Mouse (Mus musculus): ENCODE results near the gene Tspan4. TPM values are rescaled to one million over a fixed set of nuclear protein-coding genes. Genes with fewer than 3 reads are reported as not detected.

Gene Tspan4
- polyA plus RNA-seq, 1 experiment = 95.5 TPM

DNA sequence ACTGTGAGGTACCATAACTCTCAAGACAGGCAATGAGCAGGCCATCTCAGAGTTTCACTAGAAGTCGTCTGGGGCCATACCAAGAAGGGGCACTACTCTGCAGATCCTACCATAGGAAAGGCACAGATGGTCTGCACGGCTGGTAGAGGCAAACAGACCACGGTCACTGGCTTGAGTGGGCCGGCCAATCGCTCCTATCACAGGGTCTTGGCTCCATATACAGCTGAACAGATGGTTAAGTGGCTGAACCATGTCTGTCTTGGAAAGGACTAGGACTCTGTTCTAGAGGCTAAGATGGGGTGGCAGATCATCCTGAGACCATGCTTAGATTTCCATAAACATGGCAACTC lies 27.5 kb downstream of the Tspan4 start:
- TF ChIP-seq POLR2A (IDR thresholded peaks at IDR 0.05; ENCODE audit: insufficient read length, low read depth) (no peak), SRF (IDR thresholded peaks at IDR 0.05; ENCODE audit: control insufficient read depth, insufficient read length, low read depth) (no peak), CEBPB (IDR thresholded peaks at IDR 0.05; ENCODE audit: insufficient read depth, poor library complexity, severe bottlenecking) (no peak), USF1 (IDR thresholded peaks at IDR 0.05; ENCODE audit: low read depth) (no peak), TCF3 (IDR thresholded peaks at IDR 0.05; ENCODE audit: insufficient read length, low read depth) (no peak)
- Histone ChIP-seq H3ac (ENCODE audit: control insufficient read depth, insufficient read length) (no peak overlapping the region), H3K27me3 (ENCODE audit: control insufficient read depth, insufficient read depth, insufficient read length) (no peaks in the 10 kb centered on the region), H3K4me2 (ENCODE audit: low read depth) (no peak overlapping the region), H3K36me3 (ENCODE audit: control insufficient read depth, insufficient read depth) (peaks cover 4% of the 10 kb centered on the region), H3K79me2 (ENCODE audit: control insufficient read depth, insufficient read depth) (no peaks in the 10 kb centered on the region), H3K4me3 (no peak overlapping the region)

- Histone ChIP-seq H3K79me2 (ENCODE audit: control insufficient read depth, insufficient read depth) (no peaks in the 10 kb centered on the region), H3K4me3 (no peak overlapping the region), H3K4me2 (ENCODE audit: low read depth) (no peak overlapping the region), H3K36me3 (ENCODE audit: control insufficient read depth, insufficient read depth) (no peaks in the 10 kb centered on the region), H3K27me3 (ENCODE audit: control insufficient read depth, insufficient read depth, insufficient read length) (no peaks in the 10 kb centered on the region), H3ac (ENCODE audit: control insufficient read depth, insufficient read length) (no peak overlapping the region)
- TF ChIP-seq CEBPB (IDR thresholded peaks at IDR 0.05; ENCODE audit: insufficient read depth, poor library complexity, severe bottlenecking) (no peak), MYOD1 (IDR thresholded peaks at IDR 0.05; ENCODE audit: control insufficient read depth in 1 of 3, insufficient read length in 2 of 3, low read depth in 2 of 3) (no peak), E2F4 (IDR thresholded peaks at IDR 0.05; ENCODE audit: insufficient read depth) (no peak)
Observed at GRCm38 (mm10) chr7:141506278-141506677, 31.2 kb downstream of the Tspan4 start.

GRCm38 (mm10) chr7:141508160-141508559 lies 33.1 kb downstream of the Tspan4 start:
- H3K79me2 ChIP-seq (ENCODE audit: control insufficient read depth, insufficient read depth) = no peaks in the 10 kb centered on the region
- no peak for TF ChIP-seq MAX (IDR thresholded peaks at IDR 0.05; ENCODE audit: low read depth)
- TF ChIP-seq USF1 (IDR thresholded peaks at IDR 0.05; ENCODE audit: low read depth) = no peak
- TF ChIP-seq SRF (IDR thresholded peaks at IDR 0.05; ENCODE audit: control insufficient read depth, insufficient read length, low read depth) = no peak
- no peak for TF ChIP-seq REST (IDR thresholded peaks at IDR 0.05; ENCODE audit: insufficient read depth, insufficient read length)
- no peak for TF ChIP-seq MYOG (IDR thresholded peaks at IDR 0.05; ENCODE audit: control insufficient read depth in 1 of 3, insufficient read depth in 1 of 3, insufficient read length in 2 of 3, low read depth in 2 of 3)
- no peak for TF ChIP-seq CEBPB (IDR thresholded peaks at IDR 0.05; ENCODE audit: insufficient read depth, poor library complexity, severe bottlenecking)
- no peak for TF ChIP-seq MYOD1 (IDR thresholded peaks at IDR 0.05; ENCODE audit: control insufficient read depth in 1 of 3, insufficient read length in 2 of 3, low read depth in 2 of 3)
- TF ChIP-seq E2F4 (IDR thresholded peaks at IDR 0.05; ENCODE audit: insufficient read depth) = no peak
- TF ChIP-seq POLR2A (IDR thresholded peaks at IDR 0.05; ENCODE audit: insufficient read length, low read depth) = no peak
- no peak for TF ChIP-seq TCF3 (IDR thresholded peaks at IDR 0.05; ENCODE audit: insufficient read length, low read depth)
- no peak for TF ChIP-seq POLR2AphosphoS2 (IDR thresholded peaks at IDR 0.05; ENCODE audit: insufficient read length, low read depth)
- TF ChIP-seq TCF12 (IDR thresholded peaks at IDR 0.05; ENCODE audit: insufficient read depth, poor library complexity, severe bottlenecking) = no peak
- H3ac ChIP-seq (ENCODE audit: control insufficient read depth, insufficient read length) = no peak overlapping the region
- H3K4me2 ChIP-seq (ENCODE audit: low read depth) = no peak overlapping the region
- no peaks in the 10 kb centered on the region for H3K36me3 ChIP-seq (ENCODE audit: control insufficient read depth, insufficient read depth)
- H3K4me3 ChIP-seq = no peak overlapping the region
- no peaks in the 10 kb centered on the region for H3K27me3 ChIP-seq (ENCODE audit: control insufficient read depth, insufficient read depth, insufficient read length)

DNA sequence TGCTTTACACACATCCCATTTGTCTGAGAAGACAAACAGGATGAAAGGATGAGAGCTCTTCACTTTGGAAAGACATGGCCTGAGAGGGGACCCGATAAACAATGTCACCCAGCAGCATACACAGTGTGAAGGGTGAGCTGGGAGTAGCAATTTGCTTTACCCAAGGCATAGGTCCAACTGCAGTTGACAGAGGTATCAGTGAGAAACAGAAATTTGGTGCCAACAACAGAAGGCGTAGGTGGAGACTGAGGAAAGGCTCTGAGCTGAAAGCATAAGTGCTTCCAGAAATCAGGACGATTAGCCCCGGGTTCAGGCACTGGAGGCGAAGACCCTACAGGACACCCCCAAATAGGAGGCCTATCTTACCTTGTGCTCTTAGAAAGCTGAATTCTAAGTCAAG lies 35.2 kb downstream of the Tspan4 start:
- TF ChIP-seq POLR2AphosphoS2 (IDR thresholded peaks at IDR 0.05; ENCODE audit: insufficient read length, low read depth) (no peak), MAX (IDR thresholded peaks at IDR 0.05; ENCODE audit: low read depth) (no peak), CEBPB (IDR thresholded peaks at IDR 0.05; ENCODE audit: insufficient read depth, poor library complexity, severe bottlenecking) (no peak), MYOD1 (IDR thresholded peaks at IDR 0.05; ENCODE audit: control insufficient read depth in 1 of 3, insufficient read length in 2 of 3, low read depth in 2 of 3) (no peak), MYOG (IDR thresholded peaks at IDR 0.05; ENCODE audit: control insufficient read depth in 1 of 3, insufficient read depth in 1 of 3, insufficient read length in 2 of 3, low read depth in 2 of 3) (no peak), E2F4 (IDR thresholded peaks at IDR 0.05; ENCODE audit: insufficient read depth) (no peak), USF1 (IDR thresholded peaks at IDR 0.05; ENCODE audit: low read depth) (no peak), REST (IDR thresholded peaks at IDR 0.05; ENCODE audit: insufficient read depth, insufficient read length) (no peak), TCF12 (IDR thresholded peaks at IDR 0.05; ENCODE audit: insufficient read depth, poor library complexity, severe bottlenecking) (no peak), SRF (IDR thresholded peaks at IDR 0.05; ENCODE audit: control insufficient read depth, insufficient read length, low read depth) (no peak), TCF3 (IDR thresholded peaks at IDR 0.05; ENCODE audit: insufficient read length, low read depth) (no peak), POLR2A (IDR thresholded peaks at IDR 0.05; ENCODE audit: insufficient read length, low read depth) (no peak)
- H3K36me3 ChIP-seq (ENCODE audit: control insufficient read depth, insufficient read depth) = peaks cover 4% of the 10 kb centered on the region
- H3K4me2 ChIP-seq (ENCODE audit: low read depth) = no peak overlapping the region
- H3K4me3 ChIP-seq = no peak overlapping the region
- no peak overlapping the region for H3ac ChIP-seq (ENCODE audit: control insufficient read depth, insufficient read length)
- no peaks in the 10 kb centered on the region for H3K79me2 ChIP-seq (ENCODE audit: control insufficient read depth, insufficient read depth)
- H3K27me3 ChIP-seq (ENCODE audit: control insufficient read depth, insufficient read depth, insufficient read length) = no peaks in the 10 kb centered on the region

- Histone ChIP-seq H3K36me3 (ENCODE audit: control insufficient read depth, insufficient read depth) (peaks cover 4% of the 10 kb centered on the region), H3K4me3 (no peak overlapping the region)
Observed at GRCm38 (mm10) chr7:141510681-141511191, 35.7 kb downstream of the Tspan4 start.

More at GRCm38 (mm10) chr7:141510681-141511191, 35.7 kb downstream of the Tspan4 start:
- Histone ChIP-seq H3K4me2 (ENCODE audit: low read depth) (no peak overlapping the region), H3K79me2 (ENCODE audit: control insufficient read depth, insufficient read depth) (no peaks in the 10 kb centered on the region), H3ac (ENCODE audit: control insufficient read depth, insufficient read length) (no peak overlapping the region), H3K27me3 (ENCODE audit: control insufficient read depth, insufficient read depth, insufficient read length) (no peaks in the 10 kb centered on the region)
- TF ChIP-seq MYOG (IDR thresholded peaks at IDR 0.05; ENCODE audit: control insufficient read depth in 1 of 3, insufficient read depth in 1 of 3, insufficient read length in 2 of 3, low read depth in 2 of 3) (no peak), E2F4 (IDR thresholded peaks at IDR 0.05; ENCODE audit: insufficient read depth) (no peak), REST (IDR thresholded peaks at IDR 0.05; ENCODE audit: insufficient read depth, insufficient read length) (no peak), TCF3 (IDR thresholded peaks at IDR 0.05; ENCODE audit: insufficient read length, low read depth) (no peak), SRF (IDR thresholded peaks at IDR 0.05; ENCODE audit: control insufficient read depth, insufficient read length, low read depth) (no peak), CEBPB (IDR thresholded peaks at IDR 0.05; ENCODE audit: insufficient read depth, poor library complexity, severe bottlenecking) (no peak), POLR2AphosphoS2 (IDR thresholded peaks at IDR 0.05; ENCODE audit: insufficient read length, low read depth) (no peak), TCF12 (IDR thresholded peaks at IDR 0.05; ENCODE audit: insufficient read depth, poor library complexity, severe bottlenecking) (no peak), MYOD1 (IDR thresholded peaks at IDR 0.05; ENCODE audit: control insufficient read depth in 1 of 3, insufficient read length in 2 of 3, low read depth in 2 of 3) (no peak), POLR2A (IDR thresholded peaks at IDR 0.05; ENCODE audit: insufficient read length, low read depth) (no peak), MAX (IDR thresholded peaks at IDR 0.05; ENCODE audit: low read depth) (no peak), USF1 (IDR thresholded peaks at IDR 0.05; ENCODE audit: low read depth) (no peak)

All from myocyte (in vitro differentiated cells).